ENCODE assay signal across 21 mouse cellular contexts in the genomic region with DNA sequence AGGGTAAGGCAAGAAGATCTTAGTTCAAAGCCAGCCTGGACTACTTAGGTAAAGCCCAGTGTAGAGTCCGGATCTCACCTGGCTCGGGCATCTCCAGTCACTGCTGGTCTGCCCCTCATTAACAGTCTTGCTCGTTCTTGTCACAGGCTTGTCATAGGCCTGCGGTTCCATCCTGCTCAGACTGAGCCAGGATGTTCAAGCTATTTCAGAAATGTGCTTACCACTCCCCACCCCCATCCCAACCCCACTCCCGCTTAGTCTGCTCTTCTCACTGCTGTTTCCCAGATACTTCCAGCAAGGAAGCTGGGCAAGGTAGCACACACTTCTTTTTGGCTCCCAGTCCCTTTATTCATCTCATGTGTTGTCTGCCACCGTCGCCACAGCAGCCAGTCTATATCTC. TPM values are rescaled to one million over a fixed set of nuclear protein-coding genes. Genes with fewer than 3 reads are reported as not detected.
A peak's percentile ranks its signal among the peaks of the same experiment; 100 is the strongest.
DNase-seq lines count a peak whose midpoint lies in the region; TF ChIP-seq lines count a peak whose summit lies in the region.
"Had no signal": no experiment of that assay in that cellular context is flagged by ENCODE, and none has a peak within 500 bp of the region (broad histone marks: within the 10 kb centered on the region; RNA-seq: fewer than 3 reads in every experiment).

No protein-coding gene starts in this region.

- H3K27me3 ChIP-seq in cerebellum, adult 2 months (ENCODE audit: control insufficient read depth, insufficient read depth, low read length), result no peaks in the 10 kb centered on the region
- H3K27me3 ChIP-seq: CH12.LX; embryonic facial prominence, embryonic 13.5 days; embryonic facial prominence, embryonic 15.5 days; forebrain, embryonic 12.5 days had no signal

- no peak for TF ChIP-seq CTCF in cerebellum, adult 2 months (IDR thresholded peaks at IDR 0.05; ENCODE audit: borderline replicate concordance, insufficient read depth, low read depth, low read length)

- TF ChIP-seq POLR2A in cerebellum, adult 2 months (IDR thresholded peaks at IDR 0.05; ENCODE audit: borderline replicate concordance, insufficient read depth, low read length), result no peak

- DNase-seq in cerebellum, adult 2 months, result no peak
- DNase-seq in cerebellum, adult 11-12 months, result no peak
- DNase-seq in ES-CJ7 (ENCODE audit: low read depth, low spot score), result peak; percentile 35
- DNase-seq in ZHBTc4 (ENCODE audit: low read depth, low spot score), result peak; percentile 64
- DNase-seq in telencephalon, adult 2 months (ENCODE audit: low read depth, low spot score), result peak; percentile 21
- no peak for DNase-seq in spleen, postnatal 14 days (ENCODE audit: low spot score in 2 of 2)
- DNase-seq in testis, postnatal 10 days (ENCODE audit: low spot score), result no peak
- DNase-seq: adrenal gland, adult 2 months; adrenal gland, postnatal 10 days; adrenal gland, postnatal 25 days; B cell, adult 2 months; cerebellum, adult 9-10 months; cerebellum, postnatal 10 days; forebrain, postnatal 0 days had no signal

- no peak overlapping the region for H3K4me3 ChIP-seq in cerebellum, adult 2 months (replicated peaks; ENCODE audit: insufficient read depth, low read depth, low read length)
- H3K4me3 ChIP-seq: embryonic facial prominence, embryonic 13.5 days; embryonic facial prominence, embryonic 15.5 days; erythroblast, embryonic 14.5 days; forebrain, embryonic 10.5 days; forebrain, embryonic 12.5 days had no signal

- peak overlapping the region; percentile 85 for H3K27ac ChIP-seq in cerebellum, adult 2 months (ENCODE audit: insufficient read depth, low read length)
- H3K27ac ChIP-seq: embryonic facial prominence, embryonic 13.5 days; embryonic facial prominence, embryonic 15.5 days; forebrain, embryonic 10.5 days; forebrain, embryonic 12.5 days had no signal

- 76% methylated on average over 7 of the region's 7 CpGs for WGBS in cerebellum, adult 2 months

- peaks cover 47% of the 10 kb centered on the region for H3K4me1 ChIP-seq in cerebellum, adult 2 months (ENCODE audit: control insufficient read depth, insufficient read depth, low read length)
- H3K4me1 ChIP-seq: forebrain, embryonic 12.5 days had no signal

RNA-seq across cellular contexts. Expression of gene Rab15, which starts 46.9 kb away (rescaled TPM):
- polyA plus RNA-seq in cerebellum, adult 2 months (2012; rRNA removed), result 108 and 109 TPM in 2 replicates
- polyA plus RNA-seq: CD4-positive, CD25-positive, alpha-beta regulatory T cell, adult 4 months; erythroblast, embryonic 14.5 days had no signal

Comparison
In these comparisons a context has a peak if more than half of its experiments do, and no peak if none do; other contexts are left out.
1. DNase-seq: peak in ES-CJ7 (single experiment), ZHBTc4 (single experiment) and telencephalon, adult 2 months (single experiment); none in cerebellum, adult 2 months (0 of 2), cerebellum, adult 11-12 months (single experiment), spleen, postnatal 14 days (0 of 2) and testis, postnatal 10 days (single experiment).